Mouse (Mus musculus) heart, embryonic 10.5 days (tissue): Measurements from ENCODE around the gene Gm11236. TPM values are rescaled to one million over a fixed set of nuclear protein-coding genes. Genes with fewer than 3 reads are reported as not detected.
"Not testable (repeated sequence)": the region's sequence is repeated elsewhere in the genome, so short reads cannot be mapped to it uniquely, and the experiment has no call there.

ENCODE experiments used
- DNase-seq: peaks from one replicate; pipeline ENCODE4 v3.0.0-alpha.2; 2017; ENCODE audit warnings: low spot score
- H3K27ac ChIP-seq: fragments of 300-500 bp; sonication (generic); 2 replicates; pipeline ENCODE4 v1.5.1; 2016; ENCODE audit warnings: mild to moderate bottlenecking
- H3K27me3 ChIP-seq: fragments of 300-500 bp; sonication (generic); 2 replicates; pipeline ENCODE4 v1.6.1; 2016; ENCODE audit warnings: mild to moderate bottlenecking; ENCODE audit not compliant: poor library complexity, insufficient read depth, severe bottlenecking
- H3K36me3 ChIP-seq: fragments of 300-500 bp; sonication (generic); 2 replicates; pipeline ENCODE4 v1.6.1; 2016; ENCODE audit warnings: mild to moderate bottlenecking, moderate library complexity
- H3K4me1 ChIP-seq: fragments of 300-500 bp; sonication (generic); 2 replicates; pipeline ENCODE4 v1.6.1; 2016; ENCODE audit warnings: mild to moderate bottlenecking
- H3K4me3 ChIP-seq: fragments of 300-500 bp; sonication (generic); 2 replicates; pipeline ENCODE4 v1.5.1; 2016; ENCODE audit warnings: mild to moderate bottlenecking, moderate library complexity
- H3K9me3 ChIP-seq: fragments of 300-500 bp; sonication (generic); 2 replicates; pipeline ENCODE4 v1.6.1; 2016; ENCODE audit warnings: mild to moderate bottlenecking, moderate library complexity
- WGBS: fragments of 180-500 bp; shearing (Covaris S2); methylation state at CpG from one replicate; pipeline ENCODE4 v1.1.7; 2016; 5-methylcytosine and 5-hydroxymethylcytosine counted together
- polyA plus RNA-seq: library from polyadenylated mRNA; unstranded; fragments of >200 nt; fragmentation: Nextera tagmentation; extraction: Ambion mirVana; gene quantifications from 2 replicates; pipeline ENCODE4 v1.2.1, GENCODE M21; 2016

Gm11236 gene
- polyA plus RNA-seq = not detected in 2 replicates

DNA sequence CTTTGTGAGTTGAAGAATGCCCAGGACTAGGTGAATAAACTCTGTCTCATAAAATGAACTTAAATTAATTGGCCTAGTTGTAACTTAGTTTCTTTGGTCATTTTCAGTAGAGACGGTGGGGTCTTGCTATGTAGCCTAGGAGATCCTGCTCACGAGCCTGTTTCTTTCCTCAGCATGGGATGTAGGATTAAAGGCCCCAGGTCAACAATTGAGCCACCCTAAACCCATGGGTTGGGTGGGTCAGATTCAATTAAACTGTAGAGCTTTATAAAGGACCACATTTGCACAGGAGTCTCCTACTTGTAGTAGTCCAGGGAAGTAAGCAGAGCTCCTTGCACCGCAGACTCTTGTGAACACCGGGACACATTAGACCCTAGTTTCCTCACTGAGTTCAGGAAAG is at the start of gene Gm11236:
Gene Gm11236, plus strand, starts transcription at position 301 of the 400 bp plus-strand sequence.
- not testable (repeated sequence) for H3K4me1 ChIP-seq, DNase-seq, H3K27me3 ChIP-seq, H3K4me3 ChIP-seq, H3K36me3 ChIP-seq, H3K27ac ChIP-seq, H3K9me3 ChIP-seq
- no CpG with 5 or more reads among the region's 4 CpGs for WGBS

- Histone ChIP-seq H3K36me3 (no peaks in the 10 kb centered on the region), H3K27ac (no peak overlapping the region), H3K9me3 (no peaks in the 10 kb centered on the region), H3K4me3 (no peak overlapping the region), H3K27me3 (no peaks in the 10 kb centered on the region), H3K4me1 (no peaks in the 10 kb centered on the region)
- WGBS = 11% methylated on average over 3 of the region's 3 CpGs
- DNase-seq = no peak
Observed at GRCm38 (mm10) chr4:73599248-73599647, 38.7 kb upstream of the Gm11236 start.

DNA sequence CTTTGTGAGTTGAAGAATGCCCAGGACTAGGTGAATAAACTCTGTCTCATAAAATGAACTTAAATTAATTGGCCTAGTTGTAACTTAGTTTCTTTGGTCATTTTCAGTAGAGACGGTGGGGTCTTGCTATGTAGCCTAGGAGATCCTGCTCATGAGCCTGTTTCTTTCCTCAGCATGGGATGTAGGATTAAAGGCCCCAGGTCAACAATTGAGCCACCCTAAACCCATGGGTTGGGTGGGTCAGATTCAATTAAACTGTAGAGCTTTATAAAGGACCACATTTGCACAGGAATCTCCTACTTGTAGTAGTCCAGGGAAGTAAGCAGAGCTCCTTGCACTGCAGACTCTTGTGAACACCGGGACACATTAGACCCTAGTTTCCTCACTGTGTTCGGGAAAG is 30.3 kb upstream of the Gm11236 start, which contains the start of gene Gm11238:
Gene Gm11238, plus strand, starts transcription at position 301 of the 400 bp plus-strand sequence.
- not testable (repeated sequence) for DNase-seq, H3K4me3 ChIP-seq, H3K36me3 ChIP-seq, H3K4me1 ChIP-seq, H3K9me3 ChIP-seq, H3K27ac ChIP-seq, H3K27me3 ChIP-seq
- WGBS = no CpG with 5 or more reads among the region's 3 CpGs

GRCm38 (mm10) chr4:73622684-73623083 is 15.2 kb upstream of the Gm11236 start, which contains the start of gene Gm11237:
Gm11237 (plus strand) TSS chr4:73622984.
- not testable (repeated sequence) for DNase-seq, H3K4me3 ChIP-seq, H3K27me3 ChIP-seq, H3K4me1 ChIP-seq, H3K9me3 ChIP-seq, H3K27ac ChIP-seq, H3K36me3 ChIP-seq
- no CpG with 5 or more reads among the region's 3 CpGs for WGBS

DNA sequence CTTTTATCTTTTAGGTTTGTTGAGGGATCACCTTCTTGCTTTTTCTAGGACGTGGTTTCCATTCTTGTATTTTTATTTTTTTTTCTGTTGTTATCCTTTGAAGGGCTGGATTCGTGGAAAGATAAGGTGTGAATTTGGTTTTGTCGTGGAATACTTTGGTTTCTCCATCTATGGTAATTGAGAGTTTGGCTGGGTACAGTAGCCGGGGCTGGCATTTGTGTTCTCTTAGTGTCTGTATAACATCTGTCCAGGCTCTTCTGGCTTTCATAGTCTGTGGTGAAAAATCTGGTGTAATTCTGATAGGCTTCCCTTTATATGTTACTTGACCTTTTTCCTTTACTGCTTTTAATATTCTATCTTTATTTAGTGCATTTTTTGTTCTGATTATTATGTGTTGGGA is 23.9 kb downstream of the Gm11236 start:
- not testable (repeated sequence) for DNase-seq, H3K4me1 ChIP-seq, H3K9me3 ChIP-seq, H3K4me3 ChIP-seq, H3K36me3 ChIP-seq, H3K27ac ChIP-seq, H3K27me3 ChIP-seq
- WGBS = 85% methylated on average over 4 of the region's 4 CpGs

DNA sequence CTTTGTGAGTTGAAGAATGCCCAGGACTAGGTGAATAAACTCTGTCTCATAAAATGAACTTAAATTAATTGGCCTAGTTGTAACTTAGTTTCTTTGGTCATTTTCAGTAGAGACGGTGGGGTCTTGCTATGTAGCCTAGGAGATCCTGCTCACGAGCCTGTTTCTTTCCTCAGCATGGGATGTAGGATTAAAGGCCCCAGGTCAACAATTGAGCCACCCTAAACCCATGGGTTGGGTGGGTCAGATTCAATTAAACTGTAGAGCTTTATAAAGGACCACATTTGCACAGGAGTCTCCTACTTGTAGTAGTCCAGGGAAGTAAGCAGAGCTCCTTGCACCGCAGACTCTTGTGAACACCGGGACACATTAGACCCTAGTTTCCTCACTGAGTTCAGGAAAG is 30.1 kb downstream of the Gm11236 start, which contains the start of gene Gm11239:
Gene Gm11239, plus strand, starts transcription at position 301 of the 400 bp plus-strand sequence.
- not testable (repeated sequence) for H3K36me3 ChIP-seq, H3K4me1 ChIP-seq, H3K27me3 ChIP-seq, H3K4me3 ChIP-seq, H3K9me3 ChIP-seq, DNase-seq, H3K27ac ChIP-seq
- WGBS = no CpG with 5 or more reads among the region's 4 CpGs

DNA sequence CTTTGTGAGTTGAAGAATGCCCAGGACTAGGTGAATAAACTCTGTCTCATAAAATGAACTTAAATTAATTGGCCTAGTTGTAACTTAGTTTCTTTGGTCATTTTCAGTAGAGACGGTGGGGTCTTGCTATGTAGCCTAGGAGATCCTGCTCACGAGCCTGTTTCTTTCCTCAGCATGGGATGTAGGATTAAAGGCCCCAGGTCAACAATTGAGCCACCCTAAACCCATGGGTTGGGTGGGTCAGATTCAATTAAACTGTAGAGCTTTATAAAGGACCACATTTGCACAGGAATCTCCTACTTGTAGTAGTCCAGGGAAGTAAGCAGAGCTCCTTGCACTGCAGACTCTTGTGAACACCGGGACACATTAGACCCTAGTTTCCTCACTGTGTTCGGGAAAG is 45.3 kb downstream of the Gm11236 start, which contains the start of gene Gm428:
Gene Gm428, plus strand, starts transcription at position 301 of the 400 bp plus-strand sequence.
- 50% methylated on average over 1 of the region's 4 CpGs for WGBS
- not testable (repeated sequence) for H3K9me3 ChIP-seq, H3K27ac ChIP-seq, DNase-seq, H3K4me3 ChIP-seq, H3K36me3 ChIP-seq, H3K27me3 ChIP-seq, H3K4me1 ChIP-seq

Other genes with a start within 250 kb of the Gm11236 start
- gene Gm11487, start 233.0 kb upstream of the Gm11236 start, polyA plus RNA-seq = not detected in 2 replicates
- not detected in 2 replicates for gene Gm11238, start 30.2 kb upstream of the Gm11236 start, polyA plus RNA-seq
- not detected in 2 replicates for gene Gm11237, start 15.1 kb upstream of the Gm11236 start, polyA plus RNA-seq
- not detected in 2 replicates for gene Gm11239, start 30.2 kb downstream of the Gm11236 start, polyA plus RNA-seq
- not detected in 2 replicates for gene Gm428, start 45.4 kb downstream of the Gm11236 start, polyA plus RNA-seq
- 0.99 and 1.2 TPM in 2 replicates for gene Rasef, start 152.9 kb downstream of the Gm11236 start, polyA plus RNA-seq
- not detected in 2 replicates for gene Gm11758, start 238.1 kb downstream of the Gm11236 start, polyA plus RNA-seq